Mouse (Mus musculus): ENCODE measurements around the gene Ipmk. TPM values are rescaled to one million over a fixed set of nuclear protein-coding genes. Genes with fewer than 3 reads are reported as not detected.
A peak's percentile ranks its signal among the peaks of the same experiment; 100 is the strongest.

Gene Ipmk
- polyA plus RNA-seq, 1 experiment = 31.1 TPM

DNA sequence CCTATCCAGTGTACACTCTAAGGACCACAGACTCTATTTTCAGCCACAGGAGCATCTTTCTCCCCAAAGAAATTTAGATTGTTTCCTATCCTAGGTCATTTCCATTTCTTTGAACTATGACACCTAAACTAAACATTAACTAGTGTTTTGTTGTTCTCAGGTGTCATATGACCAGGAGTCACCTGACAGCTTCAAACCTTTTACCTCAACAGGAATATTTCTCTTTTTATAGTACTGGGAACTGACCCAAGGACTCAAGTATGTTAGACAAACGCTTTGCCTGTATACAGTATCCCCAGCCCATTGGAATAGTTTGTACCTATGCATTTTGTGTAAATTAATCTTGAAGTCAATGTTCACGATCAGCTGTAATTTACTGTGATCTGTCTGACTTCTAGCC is 9.8 kb upstream of the Ipmk start:
- TF ChIP-seq POLR2A (IDR thresholded peaks at IDR 0.05; ENCODE audit: low read depth, low read length) (no peak), CTCF (conservative IDR thresholded peaks at IDR 0.05; ENCODE audit: insufficient read depth, insufficient read length, low read depth, low read length) (no peak)
- H3K27me3 ChIP-seq (replicated peaks; ENCODE audit: control insufficient read depth, insufficient read depth, low read length) = no peaks in the 10 kb centered on the region
- peak overlapping the region; percentile 14; the same call in 1 of the 2 replicates for H3K4me3 ChIP-seq (ENCODE audit: insufficient read depth, low read depth, low read length)
- H3K4me1 ChIP-seq (ENCODE audit: control insufficient read depth, insufficient read depth, low read length) = peaks cover 46% of the 10 kb centered on the region
- WGBS = 21% methylated on average over 2 of the region's 2 CpGs
- no peaks in the 10 kb centered on the region; the same call in 1 of the 2 replicates for H3K36me3 ChIP-seq (ENCODE audit: control insufficient read depth, insufficient read depth, low read length)
- DNase-seq = peak; percentile 90
- peak overlapping the region; percentile 100 for H3K27ac ChIP-seq (ENCODE audit: insufficient read depth, low read depth, low read length)

DNA sequence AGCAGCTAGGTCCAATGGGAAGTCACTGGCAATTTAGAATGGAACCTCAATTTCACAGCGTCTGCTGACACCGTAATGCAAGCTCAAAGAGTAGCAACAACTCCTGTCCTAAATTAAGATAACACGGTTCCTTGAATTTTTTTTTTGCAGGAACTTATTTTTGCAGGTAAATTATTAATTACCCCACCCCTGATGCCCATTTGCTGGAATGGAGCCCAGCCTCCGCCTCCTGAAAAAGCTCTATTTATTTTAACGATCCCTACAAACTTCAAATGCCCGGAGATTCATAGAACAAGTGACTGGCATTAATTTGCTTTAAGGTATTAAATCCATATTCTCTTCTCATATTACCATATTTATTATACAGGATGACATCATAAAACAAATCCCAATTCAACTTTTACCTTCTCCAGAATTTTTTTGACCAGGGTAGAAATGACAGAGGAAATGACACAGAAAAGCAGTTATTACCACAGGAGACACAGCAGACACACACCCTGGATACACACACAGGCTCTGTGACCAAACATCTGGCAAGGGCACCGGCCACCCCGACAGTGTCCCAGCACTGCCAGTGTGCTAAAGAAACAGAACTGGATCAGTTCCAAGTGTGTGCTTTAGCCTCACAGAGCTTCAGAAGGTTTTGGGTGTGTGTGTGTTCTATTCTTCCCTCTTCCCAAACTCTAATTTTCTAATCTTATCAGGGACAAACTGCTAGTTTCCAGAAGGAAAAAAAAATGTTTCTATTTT is 9.2 kb upstream of the Ipmk start:
- Histone ChIP-seq H3K36me3 (ENCODE audit: control insufficient read depth, insufficient read depth, low read length) (no peaks in the 10 kb centered on the region; the same call in 1 of the 2 replicates), H3K27ac (ENCODE audit: insufficient read depth, low read depth, low read length) (peak overlapping the region; percentile 100), H3K27me3 (replicated peaks; ENCODE audit: control insufficient read depth, insufficient read depth, low read length) (no peaks in the 10 kb centered on the region), H3K4me1 (ENCODE audit: control insufficient read depth, insufficient read depth, low read length) (peaks cover 46% of the 10 kb centered on the region), H3K4me3 (ENCODE audit: insufficient read depth, low read depth, low read length) (peak overlapping the region; percentile 14; the same call in 1 of the 2 replicates)
- 26% methylated on average over 8 of the region's 8 CpGs for WGBS
- peak; percentile 84 for DNase-seq
- TF ChIP-seq CTCF (conservative IDR thresholded peaks at IDR 0.05; ENCODE audit: insufficient read depth, insufficient read length, low read depth, low read length) = no peak
- no peak for TF ChIP-seq POLR2A (IDR thresholded peaks at IDR 0.05; ENCODE audit: low read depth, low read length)

DNA sequence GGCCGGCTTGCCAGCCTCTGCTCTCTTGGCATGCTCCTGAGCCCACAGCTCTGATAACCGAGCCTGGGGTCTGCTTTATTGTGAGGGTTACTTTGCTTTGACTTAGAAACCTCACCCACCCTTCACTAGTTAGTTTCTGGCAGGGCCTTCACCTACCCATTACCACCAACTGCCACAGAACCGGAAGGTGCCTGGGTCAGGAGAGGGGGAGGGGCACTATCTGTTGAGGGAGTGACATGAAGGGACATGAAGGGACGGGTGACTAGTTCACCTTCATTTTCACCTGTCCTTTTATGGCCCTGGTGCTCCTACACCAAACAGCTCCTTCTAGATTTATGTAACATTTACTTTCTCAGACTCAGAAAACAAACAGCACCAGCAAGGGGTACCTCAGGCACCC is 8.1 kb upstream of the Ipmk start:
- Histone ChIP-seq H3K27me3 (replicated peaks; ENCODE audit: control insufficient read depth, insufficient read depth, low read length) (no peaks in the 10 kb centered on the region), H3K36me3 (ENCODE audit: control insufficient read depth, insufficient read depth, low read length) (no peaks in the 10 kb centered on the region; the same call in 1 of the 2 replicates), H3K4me3 (ENCODE audit: insufficient read depth, low read depth, low read length) (no peak overlapping the region), H3K4me1 (ENCODE audit: control insufficient read depth, insufficient read depth, low read length) (peaks cover 41% of the 10 kb centered on the region), H3K27ac (ENCODE audit: insufficient read depth, low read depth, low read length) (peak overlapping the region; percentile 98)
- TF ChIP-seq CTCF (conservative IDR thresholded peaks at IDR 0.05; ENCODE audit: insufficient read depth, insufficient read length, low read depth, low read length) (no peak), POLR2A (IDR thresholded peaks at IDR 0.05; ENCODE audit: low read depth, low read length) (no peak)
- no peak for DNase-seq
- WGBS = 24% methylated on average over 4 of the region's 4 CpGs

DNA sequence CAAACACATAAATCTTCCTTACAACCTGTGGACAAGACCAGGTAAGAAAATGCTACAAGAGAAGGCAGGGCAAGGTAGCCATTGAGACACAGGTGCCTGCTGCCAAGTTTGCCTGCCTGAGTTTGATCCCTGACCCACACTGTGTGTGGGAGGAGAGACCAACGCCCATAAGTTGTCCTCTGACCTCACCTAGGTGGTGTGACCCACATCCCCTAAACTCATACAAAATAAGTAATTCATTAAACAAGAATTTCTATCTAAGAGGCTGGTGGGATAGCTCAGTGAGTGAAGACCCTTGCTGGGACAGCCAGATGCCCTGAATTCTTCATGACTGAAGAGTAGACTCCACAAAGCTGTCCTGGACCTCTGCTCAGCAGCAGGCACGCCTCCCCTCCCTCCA is 7.4 kb upstream of the Ipmk start:
- Histone ChIP-seq H3K36me3 (ENCODE audit: control insufficient read depth, insufficient read depth, low read length) (no peaks in the 10 kb centered on the region), H3K27ac (ENCODE audit: insufficient read depth, low read depth, low read length) (peak overlapping the region; percentile 79), H3K4me1 (ENCODE audit: control insufficient read depth, insufficient read depth, low read length) (peaks cover 41% of the 10 kb centered on the region), H3K27me3 (replicated peaks; ENCODE audit: control insufficient read depth, insufficient read depth, low read length) (no peaks in the 10 kb centered on the region), H3K4me3 (ENCODE audit: insufficient read depth, low read depth, low read length) (no peak overlapping the region)
- TF ChIP-seq CTCF (conservative IDR thresholded peaks at IDR 0.05; ENCODE audit: insufficient read depth, insufficient read length, low read depth, low read length) = no peak
- no peak for TF ChIP-seq POLR2A (IDR thresholded peaks at IDR 0.05; ENCODE audit: low read depth, low read length)
- DNase-seq = peak; percentile 89
- WGBS = 49% methylated on average over 2 of the region's 2 CpGs

DNA sequence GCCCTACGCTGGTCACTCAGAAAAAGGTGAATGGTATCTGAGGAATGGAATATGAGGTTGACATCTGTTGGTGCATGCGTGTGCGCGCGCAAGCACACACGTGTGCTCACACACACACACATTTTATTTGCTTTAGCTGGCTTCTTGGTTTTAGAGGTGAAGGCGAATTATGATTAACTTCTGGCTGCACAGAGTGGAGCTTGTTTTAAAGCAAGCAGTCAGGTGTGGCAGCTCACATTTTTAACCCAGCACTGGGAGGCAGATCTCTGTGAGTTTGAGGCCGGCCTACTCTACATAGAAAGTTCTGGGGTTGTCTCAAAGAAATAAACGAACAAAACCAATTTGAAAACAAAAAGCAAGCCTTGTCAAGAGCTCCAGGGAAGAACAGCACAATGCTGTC is 6.3 kb upstream of the Ipmk start:
- 48% methylated on average over 9 of the region's 9 CpGs for WGBS

DNA sequence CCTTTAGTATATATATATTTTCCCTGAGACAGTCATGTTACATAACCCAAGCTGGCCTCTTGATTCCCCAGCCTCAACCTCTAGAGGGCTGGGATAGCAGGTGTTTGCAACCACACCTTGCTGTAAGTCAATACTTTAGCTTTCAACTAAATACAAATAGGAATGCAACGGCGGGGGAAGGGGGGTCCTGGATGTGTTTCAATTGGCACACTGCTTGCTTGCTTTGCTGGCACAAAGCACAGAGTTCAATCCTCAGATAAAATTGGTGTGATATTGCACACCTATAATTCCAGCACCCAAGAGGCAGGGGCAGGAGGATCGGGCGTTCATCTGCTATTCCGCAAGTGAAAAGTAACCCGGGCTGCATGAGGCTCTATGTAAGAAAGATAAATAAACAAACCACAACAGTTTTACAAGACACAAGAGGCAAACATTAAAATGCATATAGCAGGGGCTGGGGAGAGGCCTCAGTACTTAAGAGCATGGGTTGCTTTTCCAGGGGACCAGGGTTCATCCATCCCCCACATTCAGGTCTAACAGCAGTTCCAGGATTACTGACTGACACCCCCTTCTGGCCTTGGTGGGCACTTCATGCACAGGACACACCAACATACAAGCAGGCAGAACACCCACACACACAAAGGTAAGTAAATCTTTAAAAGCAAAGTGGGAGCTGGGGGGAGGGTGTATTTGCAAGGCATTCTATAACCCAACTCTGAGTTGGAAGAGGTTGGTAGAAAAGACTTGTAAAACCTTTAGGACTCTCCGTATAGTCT is 5.3 kb upstream of the Ipmk start:
- DNase-seq = peak; percentile 78
- H3K27me3 ChIP-seq (replicated peaks; ENCODE audit: control insufficient read depth, insufficient read depth, low read length) = no peaks in the 10 kb centered on the region
- H3K4me1 ChIP-seq (ENCODE audit: control insufficient read depth, insufficient read depth, low read length) = peaks cover 38% of the 10 kb centered on the region
- no peak overlapping the region for H3K4me3 ChIP-seq (ENCODE audit: insufficient read depth, low read depth, low read length)
- TF ChIP-seq CTCF (conservative IDR thresholded peaks at IDR 0.05; ENCODE audit: insufficient read depth, insufficient read length, low read depth, low read length) (peak; percentile 61), POLR2A (IDR thresholded peaks at IDR 0.05; ENCODE audit: low read depth, low read length) (no peak)
- H3K27ac ChIP-seq (ENCODE audit: insufficient read depth, low read depth, low read length) = peak overlapping the region; percentile 27; the same call in 1 of the 2 replicates
- 48% methylated on average over 7 of the region's 7 CpGs for WGBS
- H3K36me3 ChIP-seq (ENCODE audit: control insufficient read depth, insufficient read depth, low read length) = no peaks in the 10 kb centered on the region

More for the DNA sequence above, 6.3 kb upstream of the Ipmk start:
- Histone ChIP-seq H3K27ac (ENCODE audit: insufficient read depth, low read depth, low read length) (peak overlapping the region; percentile 61), H3K4me1 (ENCODE audit: control insufficient read depth, insufficient read depth, low read length) (peaks cover 37% of the 10 kb centered on the region), H3K36me3 (ENCODE audit: control insufficient read depth, insufficient read depth, low read length) (no peaks in the 10 kb centered on the region), H3K27me3 (replicated peaks; ENCODE audit: control insufficient read depth, insufficient read depth, low read length) (no peaks in the 10 kb centered on the region), H3K4me3 (ENCODE audit: insufficient read depth, low read depth, low read length) (no peak overlapping the region)
- peak; percentile 82 for DNase-seq
- TF ChIP-seq CTCF (conservative IDR thresholded peaks at IDR 0.05; ENCODE audit: insufficient read depth, insufficient read length, low read depth, low read length) (no peak), POLR2A (IDR thresholded peaks at IDR 0.05; ENCODE audit: low read depth, low read length) (no peak)

DNA sequence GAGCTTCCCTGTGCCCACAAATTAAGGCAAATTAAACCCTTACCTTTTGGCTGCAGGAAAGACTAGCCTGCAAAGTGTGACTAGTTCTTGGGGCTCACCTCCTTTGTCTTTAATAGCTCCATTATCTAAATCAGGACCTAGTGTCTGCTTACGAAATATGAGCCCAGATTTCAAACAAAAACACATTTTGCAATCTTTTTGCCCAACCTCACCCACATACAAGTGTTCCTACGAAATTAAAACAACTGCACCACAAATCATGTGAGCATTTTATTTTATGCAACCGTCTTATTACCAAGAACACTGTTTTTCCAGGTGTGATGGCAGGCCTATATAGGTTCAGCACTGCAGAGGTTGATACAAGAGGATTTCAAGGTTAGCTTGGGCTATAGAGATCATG is 4.4 kb upstream of the Ipmk start:
- DNase-seq = no peak
- TF ChIP-seq POLR2A (IDR thresholded peaks at IDR 0.05; ENCODE audit: low read depth, low read length) (no peak), CTCF (conservative IDR thresholded peaks at IDR 0.05; ENCODE audit: insufficient read depth, insufficient read length, low read depth, low read length) (no peak)
- Histone ChIP-seq H3K27me3 (replicated peaks; ENCODE audit: control insufficient read depth, insufficient read depth, low read length) (no peaks in the 10 kb centered on the region), H3K36me3 (ENCODE audit: control insufficient read depth, insufficient read depth, low read length) (no peaks in the 10 kb centered on the region), H3K4me3 (ENCODE audit: insufficient read depth, low read depth, low read length) (no peak overlapping the region), H3K27ac (ENCODE audit: insufficient read depth, low read depth, low read length) (0 out of 2 replicates have a peak overlapping the region, but pooled peaks have one; percentile 22), H3K4me1 (ENCODE audit: control insufficient read depth, insufficient read depth, low read length) (peaks cover 35% of the 10 kb centered on the region)
- WGBS = 67% methylated on average over 3 of the region's 3 CpGs
